ENCODE assay signal across 8 mouse cellular contexts in genomic region chr7:19307739-19308453, GRCm38 (mm10). TPM values are rescaled to one million over a fixed set of nuclear protein-coding genes. Genes with fewer than 3 reads are reported as not detected.
DNase-seq lines count a peak whose midpoint lies in the region; ATAC-seq and TF ChIP-seq lines count a peak whose summit lies in the region.

No protein-coding gene starts in this region.

- H3K27ac ChIP-seq in heart, embryonic 13.5 days (replicated peaks): peak overlapping the region; percentile 78
- H3K27ac ChIP-seq in kidney, postnatal 0 days: peak overlapping the region; percentile 65
- peak overlapping the region; percentile 46; the same call in 1 of the 2 replicates for H3K27ac ChIP-seq in liver, embryonic 11.5 days (ENCODE audit: low read depth, low read length)
- H3K27ac ChIP-seq in midbrain, postnatal 0 days (ENCODE audit: low read depth, low read length): no peak overlapping the region

- H3K36me3 ChIP-seq in E14TG2a.4 (ENCODE audit: insufficient read depth, low read length): no peaks in the 10 kb centered on the region
- H3K36me3 ChIP-seq in heart, embryonic 13.5 days: no peaks in the 10 kb centered on the region
- H3K36me3 ChIP-seq in kidney, postnatal 0 days (ENCODE audit: insufficient read depth, low read length): no peaks in the 10 kb centered on the region
- H3K36me3 ChIP-seq in liver, embryonic 11.5 days (ENCODE audit: control insufficient read depth, insufficient read depth, low read length): no peaks in the 10 kb centered on the region
- no peaks in the 10 kb centered on the region for H3K36me3 ChIP-seq in midbrain, postnatal 0 days (ENCODE audit: insufficient read depth, low read length)

- peak overlapping the region; percentile 93 for H3K4me3 ChIP-seq in E14TG2a.4 (replicated peaks; ENCODE audit: low read length)
- peak overlapping the region; percentile 68 for H3K4me3 ChIP-seq in heart, embryonic 13.5 days
- H3K4me3 ChIP-seq in kidney, postnatal 0 days (replicated peaks; ENCODE audit: low read depth, low read length): peak overlapping the region; percentile 52
- H3K4me3 ChIP-seq in liver, embryonic 11.5 days (ENCODE audit: low read depth, low read length): peak overlapping the region; percentile 69
- H3K4me3 ChIP-seq in midbrain, postnatal 0 days (ENCODE audit: low read depth, low read length): peak overlapping the region; percentile 60

- H3K9ac ChIP-seq in heart, embryonic 13.5 days: peak overlapping the region; percentile 78
- H3K9ac ChIP-seq in kidney, postnatal 0 days (ENCODE audit: low read depth, low read length): peak overlapping the region; percentile 54; the same call in 1 of the 2 replicates
- H3K9ac ChIP-seq in liver, embryonic 11.5 days (ENCODE audit: low read depth, low read length): peak overlapping the region; percentile 63
- peak overlapping the region; percentile 14 for H3K9ac ChIP-seq in midbrain, postnatal 0 days (replicated peaks; ENCODE audit: low read length, poor library complexity, severe bottlenecking)

- peaks cover 55% of the 10 kb centered on the region for H3K4me1 ChIP-seq in E14TG2a.4 (replicated peaks; ENCODE audit: low read depth, low read length)
- peaks cover 42% of the 10 kb centered on the region for H3K4me1 ChIP-seq in heart, embryonic 13.5 days
- peaks cover 13% of the 10 kb centered on the region; the same call in 1 of the 2 replicates for H3K4me1 ChIP-seq in kidney, postnatal 0 days (replicated peaks; ENCODE audit: insufficient read depth, low read length)
- H3K4me1 ChIP-seq in liver, embryonic 11.5 days (replicated peaks; ENCODE audit: control insufficient read depth, insufficient read depth, low read length): peaks cover 14% of the 10 kb centered on the region
- peaks cover 8% of the 10 kb centered on the region; the same call in 1 of the 2 replicates for H3K4me1 ChIP-seq in midbrain, postnatal 0 days (ENCODE audit: insufficient read depth, low read length)

- peak; percentile 25; the same call in 1 of the 2 replicates for ATAC-seq in erythroblast, adult 5-6 weeks (replicated peaks; ENCODE audit: low FRiP score, poor library complexity, severe bottlenecking)
- ATAC-seq in heart, embryonic 13.5 days (ENCODE audit: extremely low read depth, insufficient number of reproducible peaks, low FRiP score, low TSS enrichment): peak; percentile 15; the same call in 1 of the 2 replicates
- ATAC-seq in kidney, postnatal 0 days (replicated peaks; ENCODE audit: low FRiP score, low read depth): peak; percentile 48; the same call in 1 of the 2 replicates
- peak; percentile 38 for ATAC-seq in liver, embryonic 11.5 days (replicated peaks; ENCODE audit: low FRiP score)
- peak; percentile 74 for ATAC-seq in midbrain, postnatal 0 days (ENCODE audit: low FRiP score)

- peaks cover 52% of the 10 kb centered on the region for H3K27me3 ChIP-seq in E14TG2a.4 (ENCODE audit: insufficient read depth, low read length)
- H3K27me3 ChIP-seq in heart, embryonic 13.5 days (replicated peaks): peaks cover 53% of the 10 kb centered on the region
- H3K27me3 ChIP-seq in kidney, postnatal 0 days (ENCODE audit: insufficient read depth, low read length): peaks cover 24% of the 10 kb centered on the region
- peaks cover 53% of the 10 kb centered on the region for H3K27me3 ChIP-seq in liver, embryonic 11.5 days (replicated peaks; ENCODE audit: control insufficient read depth, insufficient read depth, low read length)
- H3K27me3 ChIP-seq in midbrain, postnatal 0 days (ENCODE audit: insufficient read depth, low read length): peaks cover 29% of the 10 kb centered on the region

- H3K4me2 ChIP-seq in heart, embryonic 13.5 days: peak overlapping the region; percentile 100
- peak overlapping the region; percentile 86 for H3K4me2 ChIP-seq in kidney, postnatal 0 days (ENCODE audit: low read length)
- peak overlapping the region; percentile 100 for H3K4me2 ChIP-seq in liver, embryonic 11.5 days
- peak overlapping the region; percentile 65 for H3K4me2 ChIP-seq in midbrain, postnatal 0 days (ENCODE audit: low read depth, low read length, poor library complexity, severe bottlenecking)

- DNase-seq in adrenal gland, postnatal 14 days: peak; percentile 87
- DNase-seq in kidney, postnatal 0 days (ENCODE audit: low spot score): peak; percentile 89
- DNase-seq in liver, embryonic 11.5 days (ENCODE audit: low spot score): no peak
- peak; percentile 81 for DNase-seq in midbrain, postnatal 0 days (ENCODE audit: low spot score)
- peak; percentile 80 for DNase-seq in testis, postnatal 14 days (ENCODE audit: low spot score)

- TF ChIP-seq CTCF in E14TG2a.4 (conservative IDR thresholded peaks at IDR 0.05; ENCODE audit: low read length): no peak
- TF ChIP-seq CTCF in kidney, postnatal 0 days (IDR thresholded peaks at IDR 0.05; ENCODE audit: low read depth): peak; percentile 16; the same call in 1 of the 2 replicates
- peak; percentile 39; the same call in 1 of the 2 replicates for TF ChIP-seq CTCF in midbrain, postnatal 0 days (IDR thresholded peaks at IDR 0.05)

- WGBS in heart, embryonic 13.5 days: under 1% methylated on average over 18 of the region's 18 CpGs
- 1% methylated on average over 18 of the region's 18 CpGs for WGBS in kidney, postnatal 0 days
- 5% methylated on average over 15 of the region's 18 CpGs for WGBS in liver, embryonic 11.5 days
- 4% methylated on average over 17 of the region's 18 CpGs for WGBS in midbrain, postnatal 0 days

- H3K9me3 ChIP-seq in E14TG2a.4 (ENCODE audit: low read length): no peaks in the 10 kb centered on the region
- no peaks in the 10 kb centered on the region for H3K9me3 ChIP-seq in heart, embryonic 13.5 days
- no peaks in the 10 kb centered on the region for H3K9me3 ChIP-seq in kidney, postnatal 0 days (replicated peaks; ENCODE audit: low read length)
- H3K9me3 ChIP-seq in liver, embryonic 11.5 days (ENCODE audit: control insufficient read depth, low read length): no peaks in the 10 kb centered on the region
- H3K9me3 ChIP-seq in midbrain, postnatal 0 days (ENCODE audit: low read length): no peaks in the 10 kb centered on the region

RNA-seq across cellular contexts. Expression of gene Fosb, which starts 2.0 kb away (rescaled TPM):
- 2.1 and 22.4 TPM in 2 replicates for total RNA-seq in adrenal gland, postnatal 14 days (2021)
- total RNA-seq in erythroblast, adult 5-6 weeks (2015; ENCODE audit: low replicate concordance): 2.9 and 3.1 TPM in 2 replicates
- 2.2 and 3.8 TPM in 2 replicates for total RNA-seq in erythroblast, adult 5-6 weeks (2017; ENCODE audit: low replicate concordance)
- 0.14 and 0.16 TPM in 2 replicates for polyA plus RNA-seq in heart, embryonic 13.5 days (2015; fragmentation: Nextera tagmentation; extraction: Ambion mirVana)
- 0.11 TPM in 2 replicates for polyA plus RNA-seq in kidney, postnatal 0 days (2015; fragmentation: Nextera tagmentation; extraction: Ambion mirVana)
- 0.07 TPM in 1 of 2 replicates, not detected in the other for polyA plus RNA-seq in liver, embryonic 11.5 days (2014; fragmentation: Nextera tagmentation; extraction: Ambion mirVana)
- 0.38 and 0.66 TPM in 2 replicates for total RNA-seq in midbrain, postnatal 0 days (2014; rRNA removed)
- polyA plus RNA-seq in midbrain, postnatal 0 days (2015; fragmentation: Nextera tagmentation; extraction: Ambion mirVana): 0.10 and 0.11 TPM in 2 replicates

RNA-seq across cellular contexts. Expression of gene Rtn2, which starts 25.5 kb away (rescaled TPM):
- total RNA-seq in adrenal gland, postnatal 14 days (2021): 6.0 and 7.9 TPM in 2 replicates
- total RNA-seq in erythroblast, adult 5-6 weeks (2015; ENCODE audit: low replicate concordance): not detected in 2 replicates
- not detected in 2 replicates for total RNA-seq in erythroblast, adult 5-6 weeks (2017; ENCODE audit: low replicate concordance)
- 26.1 and 29.3 TPM in 2 replicates for polyA plus RNA-seq in heart, embryonic 13.5 days (2015; fragmentation: Nextera tagmentation; extraction: Ambion mirVana)
- 7.3 and 7.4 TPM in 2 replicates for polyA plus RNA-seq in kidney, postnatal 0 days (2015; fragmentation: Nextera tagmentation; extraction: Ambion mirVana)
- polyA plus RNA-seq in liver, embryonic 11.5 days (2014; fragmentation: Nextera tagmentation; extraction: Ambion mirVana): 8.2 and 11.1 TPM in 2 replicates
- total RNA-seq in midbrain, postnatal 0 days (2014; rRNA removed): 160 and 172 TPM in 2 replicates
- polyA plus RNA-seq in midbrain, postnatal 0 days (2015; fragmentation: Nextera tagmentation; extraction: Ambion mirVana): 104 and 107 TPM in 2 replicates

RNA-seq across cellular contexts. Expression of gene Ppm1n, which starts 28.0 kb away (rescaled TPM):
- total RNA-seq in adrenal gland, postnatal 14 days (2021): 0.19 TPM in 1 of 2 replicates, not detected in the other
- total RNA-seq in erythroblast, adult 5-6 weeks (2015; ENCODE audit: low replicate concordance): not detected in 2 replicates
- not detected in 2 replicates for total RNA-seq in erythroblast, adult 5-6 weeks (2017; ENCODE audit: low replicate concordance)
- polyA plus RNA-seq in heart, embryonic 13.5 days (2015; fragmentation: Nextera tagmentation; extraction: Ambion mirVana): not detected in 2 replicates
- polyA plus RNA-seq in kidney, postnatal 0 days (2015; fragmentation: Nextera tagmentation; extraction: Ambion mirVana): 0.18 TPM in 1 of 2 replicates, not detected in the other
- polyA plus RNA-seq in liver, embryonic 11.5 days (2014; fragmentation: Nextera tagmentation; extraction: Ambion mirVana): not detected in 2 replicates
- 1.8 and 2.2 TPM in 2 replicates for total RNA-seq in midbrain, postnatal 0 days (2014; rRNA removed)
- polyA plus RNA-seq in midbrain, postnatal 0 days (2015; fragmentation: Nextera tagmentation; extraction: Ambion mirVana): 1.2 and 1.4 TPM in 2 replicates

RNA-seq across cellular contexts. Expression of gene Vasp, which starts 36.3 kb away (rescaled TPM):
- 62.0 and 79.0 TPM in 2 replicates for total RNA-seq in adrenal gland, postnatal 14 days (2021)
- total RNA-seq in erythroblast, adult 5-6 weeks (2015; ENCODE audit: low replicate concordance): 34.6 and 35.9 TPM in 2 replicates
- 32.5 and 56.6 TPM in 2 replicates for total RNA-seq in erythroblast, adult 5-6 weeks (2017; ENCODE audit: low replicate concordance)
- polyA plus RNA-seq in heart, embryonic 13.5 days (2015; fragmentation: Nextera tagmentation; extraction: Ambion mirVana): 81.2 and 81.7 TPM in 2 replicates
- polyA plus RNA-seq in kidney, postnatal 0 days (2015; fragmentation: Nextera tagmentation; extraction: Ambion mirVana): 89.4 and 94.4 TPM in 2 replicates
- 85.9 and 87.5 TPM in 2 replicates for polyA plus RNA-seq in liver, embryonic 11.5 days (2014; fragmentation: Nextera tagmentation; extraction: Ambion mirVana)
- total RNA-seq in midbrain, postnatal 0 days (2014; rRNA removed): 50.9 and 56.9 TPM in 2 replicates
- 31.4 and 32.3 TPM in 2 replicates for polyA plus RNA-seq in midbrain, postnatal 0 days (2015; fragmentation: Nextera tagmentation; extraction: Ambion mirVana)

RNA-seq across cellular contexts. Expression of gene Ercc1, which starts 36.7 kb away (rescaled TPM):
- 37.1 and 46.7 TPM in 2 replicates for total RNA-seq in adrenal gland, postnatal 14 days (2021)
- 8.6 and 8.8 TPM in 2 replicates for total RNA-seq in erythroblast, adult 5-6 weeks (2015; ENCODE audit: low replicate concordance)
- total RNA-seq in erythroblast, adult 5-6 weeks (2017; ENCODE audit: low replicate concordance): 4.6 and 5.2 TPM in 2 replicates
- polyA plus RNA-seq in heart, embryonic 13.5 days (2015; fragmentation: Nextera tagmentation; extraction: Ambion mirVana): 62.6 and 62.7 TPM in 2 replicates
- polyA plus RNA-seq in kidney, postnatal 0 days (2015; fragmentation: Nextera tagmentation; extraction: Ambion mirVana): 68.4 and 68.8 TPM in 2 replicates
- polyA plus RNA-seq in liver, embryonic 11.5 days (2014; fragmentation: Nextera tagmentation; extraction: Ambion mirVana): 46.4 and 46.8 TPM in 2 replicates
- 50.3 and 71.4 TPM in 2 replicates for total RNA-seq in midbrain, postnatal 0 days (2014; rRNA removed)
- 67.7 and 71.0 TPM in 2 replicates for polyA plus RNA-seq in midbrain, postnatal 0 days (2015; fragmentation: Nextera tagmentation; extraction: Ambion mirVana)

Comparison
In these comparisons a context has a peak if more than half of its experiments do, and no peak if none do; other contexts are left out.
1. ATAC-seq: peak in every context shown above with its lines; median percentile 74 in midbrain, postnatal 0 days; 48 in kidney, postnatal 0 days; 38 in liver, embryonic 11.5 days; 25 in erythroblast, adult 5-6 weeks; 15 in heart, embryonic 13.5 days.
2. H3K9ac ChIP-seq: peak in every context shown above with its lines; median percentile 78 in heart, embryonic 13.5 days; 63 in liver, embryonic 11.5 days; 54 in kidney, postnatal 0 days; 14 in midbrain, postnatal 0 days.